Mouse (Mus musculus): ENCODE measurements around the gene Vmn2r10.
"Not testable (repeated sequence)": the region's sequence is repeated elsewhere in the genome, so short reads cannot be mapped to it uniquely, and the experiment has no call there.

Vmn2r10 gene

DNA sequence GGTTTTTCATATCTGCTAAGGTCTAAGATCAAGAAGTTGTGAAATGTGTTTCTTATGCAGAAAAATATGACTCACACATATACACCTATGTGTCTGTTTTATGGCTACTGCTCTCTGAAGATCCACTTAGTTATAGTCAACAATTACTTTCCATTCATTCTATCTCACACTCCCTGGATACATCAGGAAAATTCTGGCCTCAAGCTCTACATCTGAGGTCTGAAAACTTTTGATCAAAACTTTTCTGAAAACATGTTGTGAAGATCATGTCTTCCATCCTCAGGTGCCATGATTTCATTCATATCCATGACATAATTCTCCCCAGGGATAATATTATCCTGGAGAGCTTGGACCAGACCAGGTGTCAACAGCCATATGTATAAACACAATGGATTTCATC lies at the start of gene Vmn2r10:
Gene Vmn2r10, minus strand, starts transcription at position 101 of the 400 bp plus-strand sequence.
- DNase-seq, result not testable (repeated sequence)

DNA sequence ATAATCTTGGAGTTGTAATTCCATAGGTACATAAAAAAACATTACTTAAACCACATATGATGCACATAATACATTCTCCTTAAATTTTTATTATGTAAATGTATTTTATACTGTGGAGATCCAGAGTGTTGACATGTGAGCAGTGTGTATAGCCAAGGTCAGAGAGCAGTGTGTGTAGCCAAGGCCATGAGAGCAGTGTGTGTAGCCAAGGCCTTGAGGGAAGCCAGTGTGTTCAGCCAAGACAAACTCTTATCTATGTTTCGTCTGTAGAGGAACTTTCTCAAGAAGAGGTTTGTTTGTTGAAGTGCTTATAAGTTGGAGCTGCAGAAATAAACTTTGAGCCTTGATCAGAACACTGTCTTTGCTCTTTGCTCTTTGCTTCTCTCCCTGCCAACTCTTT lies 49.0 kb upstream of the Vmn2r10 start:
- DNase-seq, result no peak

DNA sequence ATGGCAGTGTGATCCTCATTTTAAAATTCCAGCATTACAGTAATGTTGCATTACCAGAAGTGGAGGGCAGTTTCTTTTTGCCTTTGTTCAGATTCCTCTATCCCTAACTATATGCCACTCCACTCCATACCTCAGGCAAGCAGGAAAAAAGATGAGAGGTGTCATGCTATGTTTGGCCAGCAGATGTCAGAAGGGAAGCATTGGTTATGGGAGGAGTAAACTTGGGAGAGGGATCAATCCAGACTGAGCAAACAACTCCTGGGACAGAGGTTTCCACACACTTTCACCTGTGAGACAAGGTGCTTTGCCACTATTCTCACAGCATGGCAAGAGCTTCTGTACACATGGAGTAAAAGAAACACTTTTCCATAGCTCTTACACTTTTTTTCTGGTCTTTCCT lies 26.3 kb upstream of the Vmn2r10 start:
- DNase-seq, result no peak

DNA sequence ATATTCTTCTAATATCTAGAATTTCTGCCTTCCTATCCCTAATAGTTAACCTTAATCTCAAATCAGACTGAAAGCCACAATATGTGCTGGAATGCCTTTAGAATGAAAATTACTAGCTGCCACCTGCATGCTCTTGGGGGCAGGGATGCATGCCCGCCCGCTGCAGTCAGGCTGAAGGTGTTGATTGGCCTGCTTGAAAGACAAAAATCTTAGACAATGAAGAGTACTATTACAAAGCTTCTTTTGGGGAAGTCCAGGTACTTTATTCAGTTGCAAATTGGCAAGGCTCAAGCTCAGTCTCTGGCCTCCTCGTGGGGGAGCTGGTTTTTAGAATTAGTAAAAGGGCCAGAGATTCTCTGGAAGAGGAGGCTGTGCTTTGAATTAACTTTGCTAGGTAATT lies 17.4 kb downstream of the Vmn2r10 start:
- no peak for DNase-seq

Measured in cerebellum, postnatal 36 days (tissue).